Mouse (Mus musculus) heart, postnatal 0 days (tissue): ENCODE measurements around the gene Tnnt3. TPM values are rescaled to one million over a fixed set of nuclear protein-coding genes. Genes with fewer than 3 reads are reported as not detected.

Experiments used
- ATAC-seq: fragments of 200-750 bp; cut with Nextera tagmentation; 2 replicates; pipeline ENCODE4 v1.8.0; 2017; ENCODE audit warnings: low read depth, moderate number of reproducible peaks, moderate library complexity; ENCODE audit not compliant: insufficient read depth
- DNase-seq: peaks from one replicate; pipeline ENCODE4 v3.0.0-alpha.2; 2016; ENCODE audit warnings: low spot score
- H3K27ac ChIP-seq: fragments of 300-500 bp; sonication (generic); 2 replicates; pipeline ENCODE4 v1.5.1; 2014; ENCODE audit warnings: low read depth, mild to moderate bottlenecking
- H3K27me3 ChIP-seq: fragments of 300-500 bp; sonication (generic); 2 replicates; pipeline ENCODE4 v1.6.1; 2014; ENCODE audit warnings: low read length, mixed read lengths; ENCODE audit not compliant: control insufficient read depth, insufficient read depth
- H3K36me3 ChIP-seq: fragments of 300-500 bp; sonication (generic); replicated peaks from 2 replicates; pipeline ENCODE4 v1.6.1; 2014; ENCODE audit warnings: low read length, mixed read lengths; ENCODE audit not compliant: control insufficient read depth, insufficient read depth
- H3K4me1 ChIP-seq: fragments of 300-500 bp; sonication (generic); 2 replicates; pipeline ENCODE4 v1.6.1; 2014; ENCODE audit warnings: antibody characterized with exemption; ENCODE audit not compliant: control insufficient read depth, insufficient read depth
- H3K4me2 ChIP-seq: fragments of 300-500 bp; sonication (generic); 2 replicates; pipeline ENCODE4 v1.6.1; 2014; ENCODE audit warnings: low read depth, mild to moderate bottlenecking, low read length, moderate library complexity
- H3K4me3 ChIP-seq: fragments of 300-500 bp; sonication (generic); 2 replicates; pipeline ENCODE4 v1.5.1; 2014; ENCODE audit warnings: low read depth, low read length
- H3K9ac ChIP-seq: fragments of 300-500 bp; sonication (generic); replicated peaks from 2 replicates; pipeline ENCODE4 v1.6.1; 2014; ENCODE audit warnings: low read depth, low read length, mixed read lengths
- H3K9me3 ChIP-seq: fragments of 300-500 bp; sonication (generic); replicated peaks from 2 replicates; pipeline ENCODE4 v1.6.1; 2016; ENCODE audit warnings: low read length; ENCODE audit not compliant: control insufficient read depth
- CTCF ChIP-seq: IDR thresholded peaks from 2 replicates; pipeline ENCODE4 v1.5.1; 2016; ENCODE audit warnings: antibody characterized with exemption, control low read depth, low read depth
- EP300 ChIP-seq: IDR thresholded peaks from 2 replicates; pipeline ENCODE4 v1.6.1; 2016; ENCODE audit warnings: antibody characterized with exemption, low read depth
- WGBS: fragments of 180-500 bp; shearing (Covaris S2); extraction: QIAGEN DNeasy Blood & Tissue Kit; methylation state at CpG from one replicate; pipeline ENCODE4 v1.1.7; 2014; 5-methylcytosine and 5-hydroxymethylcytosine counted together
- polyA plus RNA-seq: library from polyadenylated mRNA; unstranded; fragments of >200 nt; fragmentation: Nextera tagmentation; extraction: Ambion mirVana; gene quantifications from 2 replicates; pipeline ENCODE4 v1.2.1, GENCODE M21; 2015
- total RNA-seq: library from RNA; depleted of rRNA; stranded (reverse); fragments of >200 nt; gene quantifications from 2 replicates; pipeline ENCODE4 v1.2.3, GENCODE M21; 2014; ENCODE audit warnings: low replicate concordance

The Tnnt3 gene
- total and polyA plus RNA-seq, 2 experiments from 2014 or later: 0.73 to 2.5 TPM

GRCm38 (mm10) chr7:142484780-142485179 is 13.9 kb upstream of the Tnnt3 start:
- H3K9ac ChIP-seq: no peak overlapping the region; the same call in 1 of the 2 replicates
- no peaks in the 10 kb centered on the region for H3K9me3 ChIP-seq
- H3K4me1 ChIP-seq: peaks cover 55% of the 10 kb centered on the region
- no peak for TF ChIP-seq EP300
- no peak for TF ChIP-seq CTCF
- no peaks in the 10 kb centered on the region for H3K27me3 ChIP-seq
- WGBS: 52% methylated on average over 12 of the region's 12 CpGs
- no peak overlapping the region for H3K4me3 ChIP-seq
- H3K27ac ChIP-seq: peak overlapping the region; percentile 96
- no peak overlapping the region for H3K4me2 ChIP-seq
- DNase-seq (no peak), ATAC-seq (no peak)
- peaks cover 26% of the 10 kb centered on the region; the same call in 1 of the 2 replicates for H3K36me3 ChIP-seq

- H3K9ac ChIP-seq: no peak overlapping the region
- no peak overlapping the region for H3K4me3 ChIP-seq
- peaks cover 42% of the 10 kb centered on the region for H3K4me1 ChIP-seq
- peaks cover 39% of the 10 kb centered on the region; the same call in 1 of the 2 replicates for H3K36me3 ChIP-seq
- TF ChIP-seq EP300 (no peak), CTCF (no peak)
- no peaks in the 10 kb centered on the region for H3K9me3 ChIP-seq
- 69% methylated on average over 8 of the region's 8 CpGs for whole genome bisulfite sequencing
- no peak for DNase-seq
- H3K27me3 ChIP-seq: no peaks in the 10 kb centered on the region
- H3K27ac ChIP-seq: peak overlapping the region; percentile 11
- H3K4me2 ChIP-seq: no peak overlapping the region
- ATAC-seq: no peak
Measured at GRCm38 (mm10) chr7:142486751-142487162, 11.9 kb upstream of the Tnnt3 start.

GRCm38 (mm10) chr7:142487341-142487859 is 11.2 kb upstream of the Tnnt3 start:
- peak; percentile 87 for DNase-seq
- WGBS: 37% methylated on average over 9 of the region's 9 CpGs
- no peak overlapping the region for H3K9ac ChIP-seq
- no peak overlapping the region for H3K4me3 ChIP-seq
- no peaks in the 10 kb centered on the region for H3K9me3 ChIP-seq
- H3K27me3 ChIP-seq: no peaks in the 10 kb centered on the region
- ATAC-seq: peak; percentile 51; the same call in 1 of the 2 replicates
- H3K4me2 ChIP-seq: no peak overlapping the region
- TF ChIP-seq EP300 (no peak), CTCF (peak; percentile 64)
- peaks cover 36% of the 10 kb centered on the region for H3K4me1 ChIP-seq
- peaks cover 44% of the 10 kb centered on the region; the same call in 1 of the 2 replicates for H3K36me3 ChIP-seq
- peak overlapping the region; percentile 11; the same call in 1 of the 2 replicates for H3K27ac ChIP-seq

- no peaks in the 10 kb centered on the region for H3K9me3 ChIP-seq
- 84% methylated on average over 3 of the region's 3 CpGs for WGBS
- H3K27ac ChIP-seq: no peak overlapping the region
- peaks cover 30% of the 10 kb centered on the region for H3K4me1 ChIP-seq
- ATAC-seq (no peak), DNase-seq (no peak)
- no peak overlapping the region for H3K9ac ChIP-seq
- H3K36me3 ChIP-seq: peaks cover 47% of the 10 kb centered on the region
- H3K4me2 ChIP-seq: no peak overlapping the region
- no peak for TF ChIP-seq EP300
- TF ChIP-seq CTCF: no peak
- no peaks in the 10 kb centered on the region for H3K27me3 ChIP-seq
- H3K4me3 ChIP-seq: no peak overlapping the region
Measured at GRCm38 (mm10) chr7:142488053-142488452, 10.6 kb upstream of the Tnnt3 start.

GRCm38 (mm10) chr7:142493535-142493934 is 5.1 kb upstream of the Tnnt3 start:
- Histone ChIP-seq H3K9ac (no peak overlapping the region), H3K4me2 (no peak overlapping the region), H3K27me3 (no peaks in the 10 kb centered on the region), H3K4me3 (no peak overlapping the region), H3K36me3 (peaks cover 33% of the 10 kb centered on the region), H3K9me3 (no peaks in the 10 kb centered on the region), H3K4me1 (peaks cover 6% of the 10 kb centered on the region), H3K27ac (no peak overlapping the region)
- ATAC-seq (no peak), DNase-seq (no peak)
- 87% methylated on average over 8 of the region's 8 CpGs for WGBS
- TF ChIP-seq EP300: no peak
- no peak for TF ChIP-seq CTCF

GRCm38 (mm10) chr7:142496158-142496557 is 2.5 kb upstream of the Tnnt3 start:
- ATAC-seq: no peak
- Histone ChIP-seq H3K9me3 (no peaks in the 10 kb centered on the region), H3K27me3 (no peaks in the 10 kb centered on the region), H3K4me3 (no peak overlapping the region), H3K36me3 (peaks cover 12% of the 10 kb centered on the region), H3K27ac (0 out of 2 replicates have a peak overlapping the region, but pooled peaks have one; percentile 22), H3K4me2 (no peak overlapping the region), H3K9ac (no peak overlapping the region), H3K4me1 (peaks cover 14% of the 10 kb centered on the region; the same call in 1 of the 2 replicates)
- DNase-seq: no peak
- no peak for TF ChIP-seq EP300
- no peak for TF ChIP-seq CTCF
- WGBS: 82% methylated on average over 3 of the region's 3 CpGs
